Mouse (Mus musculus): Measurements from ENCODE around the gene Cnbp. TPM values are rescaled to one million over a fixed set of nuclear protein-coding genes. Genes with fewer than 3 reads are reported as not detected.

The Cnbp gene
- total and polyA plus RNA-seq, 3 experiments = 201 to 355 (median 303) TPM

GRCm38 (mm10) chr6:87875083-87875482 lies 24.2 kb upstream of the Cnbp start:
- Histone ChIP-seq H3K27ac (peak overlapping the region; percentile 74), H3K4me1 (ENCODE audit: control insufficient read depth, insufficient read depth, low read length) (peaks cover 7% of the 10 kb centered on the region), H3K36me3 (ENCODE audit: control insufficient read depth, insufficient read depth, low read length) (no peaks in the 10 kb centered on the region), H3K27me3 (ENCODE audit: control insufficient read depth, insufficient read depth, low read length) (no peaks in the 10 kb centered on the region), H3K9ac (ENCODE audit: low read depth, low read length) (no peak overlapping the region), H3K79me2 (replicated peaks; ENCODE audit: control insufficient read depth, insufficient read depth, low read length) (no peaks in the 10 kb centered on the region), H3K4me3 (no peak overlapping the region)
- intact Hi-C loops (cut with DNase I) = no loop called here
- WGBS = 41% methylated on average over 1 of the region's 1 CpGs
- TF ChIP-seq POLR2A (IDR thresholded peaks at IDR 0.05; ENCODE audit: insufficient read depth, low read depth, low read length) (no peak), CTCF (IDR thresholded peaks at IDR 0.05) (no peak), EP300 (IDR thresholded peaks at IDR 0.05; ENCODE audit: insufficient read depth, low read depth, low read length) (no peak)
- peak; percentile 78 to 81 for DNase-seq

DNA sequence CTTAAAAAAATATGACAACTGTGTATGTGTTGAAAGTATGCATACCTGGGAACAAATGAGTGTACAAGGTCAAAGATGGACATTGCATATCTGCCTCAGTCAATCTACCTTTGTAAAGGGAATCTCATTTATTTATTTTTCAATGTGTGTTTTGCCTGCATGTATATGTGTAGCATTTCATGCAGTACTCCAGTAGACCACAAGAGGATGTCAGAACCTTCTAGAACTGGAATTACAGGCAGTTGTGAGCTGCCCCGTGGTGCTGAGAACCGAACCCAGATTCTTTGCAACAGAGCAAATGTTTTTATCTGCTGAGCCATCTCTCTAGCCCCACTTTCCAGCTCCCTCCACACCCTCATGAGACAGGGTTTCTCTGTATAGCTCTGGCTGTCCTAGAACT lies 23.1 kb upstream of the Cnbp start:
- H3K27ac ChIP-seq = no peak overlapping the region; the same call in 1 of the 2 replicates
- intact Hi-C loops (cut with DNase I) = no loop called here
- peaks cover 7% of the 10 kb centered on the region for H3K4me1 ChIP-seq (ENCODE audit: control insufficient read depth, insufficient read depth, low read length)
- no peaks in the 10 kb centered on the region for H3K36me3 ChIP-seq (ENCODE audit: control insufficient read depth, insufficient read depth, low read length)
- no peak overlapping the region for H3K4me3 ChIP-seq
- TF ChIP-seq CTCF (IDR thresholded peaks at IDR 0.05) (0 out of 2 replicates have a peak, but pooled peaks have one; percentile 19), EP300 (IDR thresholded peaks at IDR 0.05; ENCODE audit: insufficient read depth, low read depth, low read length) (no peak)
- H3K9ac ChIP-seq (ENCODE audit: low read depth, low read length) = no peak overlapping the region
- H3K79me2 ChIP-seq (replicated peaks; ENCODE audit: control insufficient read depth, insufficient read depth, low read length) = no peaks in the 10 kb centered on the region
- no peaks in the 10 kb centered on the region for H3K27me3 ChIP-seq (ENCODE audit: control insufficient read depth, insufficient read depth, low read length)
- DNase-seq = no peak
- WGBS = 84% methylated on average over 2 of the region's 2 CpGs

GRCm38 (mm10) chr6:87873104-87873503 lies 22.2 kb upstream of the Cnbp start:
- H3K36me3 ChIP-seq (ENCODE audit: control insufficient read depth, insufficient read depth, low read length) = no peaks in the 10 kb centered on the region
- TF ChIP-seq EP300 (IDR thresholded peaks at IDR 0.05; ENCODE audit: insufficient read depth, low read depth, low read length) (peak; percentile 82; the same call in 1 of the 2 replicates), POLR2A (IDR thresholded peaks at IDR 0.05; ENCODE audit: insufficient read depth, low read depth, low read length) (no peak), CTCF (IDR thresholded peaks at IDR 0.05) (peak; percentile 12; the same call in 1 of the 2 replicates)
- H3K79me2 ChIP-seq (replicated peaks; ENCODE audit: control insufficient read depth, insufficient read depth, low read length) = no peaks in the 10 kb centered on the region
- H3K4me3 ChIP-seq = no peak overlapping the region
- H3K27ac ChIP-seq = peak overlapping the region; percentile 67
- H3K4me1 ChIP-seq (ENCODE audit: control insufficient read depth, insufficient read depth, low read length) = peaks cover 8% of the 10 kb centered on the region
- intact Hi-C loops (cut with DNase I) = no loop called here
- peak in 1 of 2 experiments; percentile 74 for DNase-seq
- 21% methylated on average over 1 of the region's 1 CpGs for WGBS
- H3K27me3 ChIP-seq (ENCODE audit: control insufficient read depth, insufficient read depth, low read length) = no peaks in the 10 kb centered on the region
- H3K9ac ChIP-seq (ENCODE audit: low read depth, low read length) = no peak overlapping the region

GRCm38 (mm10) chr6:87871240-87871639 lies 20.3 kb upstream of the Cnbp start:
- H3K36me3 ChIP-seq (ENCODE audit: control insufficient read depth, insufficient read depth, low read length) = no peaks in the 10 kb centered on the region
- H3K9ac ChIP-seq (ENCODE audit: low read depth, low read length) = no peak overlapping the region
- WGBS = 85% methylated on average over 7 of the region's 7 CpGs
- DNase-seq = no peak
- no peak overlapping the region for H3K27ac ChIP-seq
- no peak overlapping the region for H3K4me3 ChIP-seq
- no peaks in the 10 kb centered on the region for H3K27me3 ChIP-seq (ENCODE audit: control insufficient read depth, insufficient read depth, low read length)
- TF ChIP-seq EP300 (IDR thresholded peaks at IDR 0.05; ENCODE audit: insufficient read depth, low read depth, low read length) (no peak), CTCF (IDR thresholded peaks at IDR 0.05) (no peak), POLR2A (IDR thresholded peaks at IDR 0.05; ENCODE audit: insufficient read depth, low read depth, low read length) (no peak)
- intact Hi-C loops (cut with DNase I) = no loop called here
- H3K79me2 ChIP-seq (replicated peaks; ENCODE audit: control insufficient read depth, insufficient read depth, low read length) = no peaks in the 10 kb centered on the region
- peaks cover 8% of the 10 kb centered on the region for H3K4me1 ChIP-seq (ENCODE audit: control insufficient read depth, insufficient read depth, low read length)

DNA sequence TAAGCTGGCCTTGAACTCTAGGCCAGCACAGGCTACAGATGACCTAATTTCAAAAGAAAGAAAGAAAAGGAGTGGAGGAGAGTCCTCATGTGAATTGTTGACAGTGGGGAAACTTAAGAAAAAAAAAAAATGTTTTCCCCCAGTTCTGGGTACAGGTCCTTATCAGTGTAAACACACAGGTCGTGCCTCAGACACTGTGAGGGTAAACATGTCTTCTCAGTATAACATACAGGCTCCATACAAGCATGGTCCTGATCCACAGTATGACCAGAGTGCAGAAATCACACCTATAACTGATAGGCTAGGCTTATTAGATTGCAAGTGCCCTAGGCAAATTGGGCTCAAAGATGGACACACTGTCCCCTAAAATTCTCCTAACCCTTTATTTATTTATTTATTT lies 19.5 kb upstream of the Cnbp start:
- 66% methylated on average over 1 of the region's 1 CpGs for WGBS
- H3K4me3 ChIP-seq = no peak overlapping the region
- H3K79me2 ChIP-seq (replicated peaks; ENCODE audit: control insufficient read depth, insufficient read depth, low read length) = no peaks in the 10 kb centered on the region
- H3K27me3 ChIP-seq (ENCODE audit: control insufficient read depth, insufficient read depth, low read length) = no peaks in the 10 kb centered on the region
- no peaks in the 10 kb centered on the region for H3K36me3 ChIP-seq (ENCODE audit: control insufficient read depth, insufficient read depth, low read length)
- intact Hi-C loops (cut with DNase I) = no loop called here
- TF ChIP-seq CTCF (IDR thresholded peaks at IDR 0.05) (no peak), POLR2A (IDR thresholded peaks at IDR 0.05; ENCODE audit: insufficient read depth, low read depth, low read length) (no peak), EP300 (IDR thresholded peaks at IDR 0.05; ENCODE audit: insufficient read depth, low read depth, low read length) (no peak)
- DNase-seq = no peak
- peaks cover 4% of the 10 kb centered on the region for H3K4me1 ChIP-seq (ENCODE audit: control insufficient read depth, insufficient read depth, low read length)
- no peak overlapping the region for H3K9ac ChIP-seq (ENCODE audit: low read depth, low read length)
- no peak overlapping the region for H3K27ac ChIP-seq

- H3K36me3 ChIP-seq (ENCODE audit: control insufficient read depth, insufficient read depth, low read length) = no peaks in the 10 kb centered on the region
- TF ChIP-seq EP300 (IDR thresholded peaks at IDR 0.05; ENCODE audit: insufficient read depth, low read depth, low read length) (no peak), POLR2A (IDR thresholded peaks at IDR 0.05; ENCODE audit: insufficient read depth, low read depth, low read length) (no peak), CTCF (IDR thresholded peaks at IDR 0.05) (no peak)
- H3K4me3 ChIP-seq = no peak overlapping the region
- no peak overlapping the region for H3K27ac ChIP-seq
- WGBS = 30% methylated on average over 9 of the region's 9 CpGs
- no peaks in the 10 kb centered on the region for H3K79me2 ChIP-seq (replicated peaks; ENCODE audit: control insufficient read depth, insufficient read depth, low read length)
- intact Hi-C loops (cut with DNase I) = loop anchor here (1.0 kb wide), 1 partner anchor 17 kb away; no protein-coding TSS in a partner anchor
- H3K9ac ChIP-seq (ENCODE audit: low read depth, low read length) = no peak overlapping the region
- peak; percentile 89 to 90 for DNase-seq
- H3K4me1 ChIP-seq (ENCODE audit: control insufficient read depth, insufficient read depth, low read length) = peaks cover 1% of the 10 kb centered on the region; the same call in 1 of the 2 replicates
- H3K27me3 ChIP-seq (ENCODE audit: control insufficient read depth, insufficient read depth, low read length) = no peaks in the 10 kb centered on the region
Measured at GRCm38 (mm10) chr6:87868871-87869506, 18.1 kb upstream of the Cnbp start.
